Mouse (Mus musculus) lung, adult 2 months (tissue): Measurements from ENCODE around the gene Hoxc13. TPM values are rescaled to one million over a fixed set of nuclear protein-coding genes. Genes with fewer than 3 reads are reported as not detected.

Source experiments
- DNase-seq: peaks from one replicate; pipeline ENCODE4 v3.0.0; 2022
- H3K4me1 ChIP-seq: fragments of 200-500 bp; 2 replicates; pipeline ENCODE4 v1.6.1; 2011; ENCODE audit warnings: low read length; ENCODE audit not compliant: control insufficient read depth, insufficient read depth
- H3K4me3 ChIP-seq: fragments of 200-500 bp; replicated peaks from 2 replicates; pipeline ENCODE3; 2011; ENCODE audit warnings: low read depth, mild to moderate bottlenecking, control low read depth, low read length; ENCODE audit errors: extremely low read depth
- CTCF ChIP-seq: fragments of 200-500 bp; IDR thresholded peaks from 2 replicates; pipeline ENCODE4 v1.5.1; 2011; ENCODE audit warnings: mild to moderate bottlenecking, low read length, control low read depth; ENCODE audit not compliant: insufficient read depth
- POLR2A ChIP-seq: fragments of 200-500 bp; IDR thresholded peaks from 2 replicates; pipeline ENCODE4 v1.6.1; 2011; ENCODE audit warnings: low read depth, mild to moderate bottlenecking, control low read depth, low read length, borderline replicate concordance; ENCODE audit errors: extremely low read depth
- WGBS: fragments of 180-500 bp; shearing (Covaris S2); methylation state at CpG from one replicate; pipeline ENCODE4 v1.1.7; 2018; 5-methylcytosine and 5-hydroxymethylcytosine counted together
- polyA plus RNA-seq: library from polyadenylated mRNA; depleted of rRNA; stranded (reverse); fragments of >200 nt; gene quantifications from 2 replicates; pipeline ENCODE4 v1.2.3, GENCODE M21; 2012; rRNA removed

Hoxc13 gene
- polyA plus RNA-seq, 1 experiment: not detected

DNA sequence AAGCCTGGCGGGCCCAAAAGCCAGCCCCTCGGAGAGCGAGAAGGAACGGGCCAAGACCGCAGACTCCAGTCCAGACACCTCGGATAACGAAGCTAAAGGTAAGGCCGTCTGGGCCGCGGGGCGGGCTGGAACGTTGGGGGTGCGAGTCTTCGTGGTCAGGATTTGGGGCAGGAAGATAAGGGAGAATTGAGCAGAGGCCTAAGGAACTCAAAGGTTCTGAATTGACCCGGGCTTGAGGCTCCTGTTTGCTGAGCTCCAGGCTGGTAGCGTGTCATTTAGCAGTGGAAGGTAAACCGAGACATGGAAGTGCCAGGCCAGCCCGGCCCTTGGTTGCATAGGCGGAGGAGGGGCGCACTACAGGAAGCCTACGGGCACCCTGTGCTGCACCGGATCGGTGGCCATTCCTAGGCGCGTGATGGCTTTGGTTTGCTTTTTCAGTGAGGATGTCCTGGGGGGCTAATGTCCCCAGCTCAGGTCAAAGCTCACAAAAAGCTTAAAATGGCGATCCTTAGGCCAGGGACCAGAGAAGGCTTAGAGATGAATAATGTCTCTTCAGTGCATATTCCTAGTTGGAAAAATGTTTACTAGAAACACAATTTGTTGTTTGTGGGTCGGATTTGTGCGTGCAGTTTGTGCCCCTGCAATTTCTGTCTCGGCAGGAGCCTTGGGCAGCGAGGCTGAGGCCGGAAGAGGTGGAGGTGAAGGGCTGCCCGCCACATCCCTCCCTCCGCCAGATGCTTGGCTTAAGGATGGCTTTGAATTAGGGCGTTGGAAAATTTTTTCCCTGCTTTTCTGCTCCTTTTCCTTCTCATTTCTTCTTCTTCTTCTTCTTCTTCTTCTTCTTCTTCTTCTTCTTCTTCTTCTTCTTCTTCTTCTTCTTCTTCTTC, 46.9 kb downstream of the Hoxc13 start:
- no peak for DNase-seq
- Histone ChIP-seq H3K4me3 (no peak overlapping the region), H3K4me1 (0 out of 2 replicates have a peak, but pooled peaks cover 2% of the 10 kb centered on the region)
- WGBS: 6% methylated on average over 34 of the region's 34 CpGs
- TF ChIP-seq CTCF (no peak), POLR2A (no peak)

DNA sequence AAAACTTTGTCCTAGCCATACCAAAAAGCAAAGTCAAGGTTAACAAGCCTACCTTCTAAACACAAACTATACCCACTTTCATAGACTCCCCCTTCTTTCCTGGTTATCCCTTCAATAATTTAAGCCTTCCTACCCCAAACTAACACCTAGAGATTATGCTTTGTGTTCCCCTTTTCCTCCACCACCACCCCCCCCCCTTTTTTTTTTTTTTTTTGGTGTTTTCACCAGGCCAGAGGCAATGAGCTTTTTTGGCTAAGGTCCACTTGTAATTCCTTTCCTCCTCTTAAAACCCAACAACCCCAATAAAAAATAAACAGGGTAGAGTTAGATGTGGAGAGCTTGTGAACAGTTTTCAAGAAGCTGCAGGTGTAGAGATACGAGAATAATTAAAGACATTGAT, 48.4 kb downstream of the Hoxc13 start:
- no peak for DNase-seq
- Histone ChIP-seq H3K4me3 (no peak overlapping the region), H3K4me1 (no peaks in the 10 kb centered on the region)
- 32% methylated on average over 1 of the region's 1 CpGs for WGBS
- no peak for TF ChIP-seq POLR2A
- TF ChIP-seq CTCF: no peak

DNA sequence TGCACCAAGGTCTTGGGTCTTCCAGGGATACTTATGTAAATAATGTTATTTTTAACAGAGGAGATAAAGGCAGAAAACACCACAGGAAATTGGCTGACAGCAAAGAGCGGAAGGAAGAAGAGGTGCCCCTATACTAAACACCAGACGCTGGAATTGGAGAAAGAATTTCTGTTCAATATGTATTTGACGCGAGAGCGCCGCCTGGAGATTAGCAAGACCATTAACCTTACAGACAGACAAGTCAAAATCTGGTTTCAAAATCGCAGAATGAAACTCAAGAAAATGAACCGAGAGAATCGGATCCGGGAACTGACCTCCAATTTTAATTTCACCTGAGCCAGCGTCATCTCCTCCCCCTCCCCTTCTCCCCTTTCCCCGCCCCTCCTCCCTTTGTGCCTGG, 49.8 kb downstream of the Hoxc13 start:
- TF ChIP-seq CTCF: no peak
- no peak for TF ChIP-seq POLR2A
- WGBS: 3% methylated on average over 12 of the region's 12 CpGs
- no peaks in the 10 kb centered on the region for H3K4me1 ChIP-seq
- no peak overlapping the region for H3K4me3 ChIP-seq
- DNase-seq: no peak

DNA sequence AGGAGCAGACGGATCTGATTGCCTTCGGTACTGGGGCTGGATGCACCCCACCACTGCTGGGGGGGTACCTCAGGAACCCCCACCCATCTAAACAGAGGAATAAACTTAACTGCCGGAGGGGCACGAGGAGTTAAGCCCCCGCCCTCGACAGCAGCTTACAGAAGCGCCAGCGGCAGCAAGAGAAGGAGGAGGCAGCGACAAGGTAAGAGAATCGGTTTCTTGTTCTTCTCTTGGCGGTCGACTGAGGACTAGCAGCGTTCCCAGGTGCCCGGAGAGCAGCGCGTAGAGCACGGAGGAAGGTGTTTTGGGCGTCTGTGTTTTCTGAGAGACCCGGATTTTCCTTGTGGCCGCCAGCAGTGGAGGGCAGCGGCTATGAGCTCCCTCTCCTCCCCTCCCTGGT, 51.4 kb downstream of the Hoxc13 start:
- TF ChIP-seq CTCF: no peak
- no peak for TF ChIP-seq POLR2A
- H3K4me1 ChIP-seq: peaks cover 4% of the 10 kb centered on the region; the same call in 1 of the 2 replicates
- no peak overlapping the region for H3K4me3 ChIP-seq
- no peak for DNase-seq
- WGBS: 2% methylated on average over 21 of the region's 21 CpGs

GRCm38 (mm10) chr15:102972753-102973152, 51.9 kb downstream of the Hoxc13 start:
- Histone ChIP-seq H3K4me1 (peaks cover 7% of the 10 kb centered on the region; the same call in 1 of the 2 replicates), H3K4me3 (no peak overlapping the region)
- WGBS: 3% methylated on average over 6 of the region's 6 CpGs
- no peak for DNase-seq
- TF ChIP-seq POLR2A (no peak), CTCF (no peak)

DNA sequence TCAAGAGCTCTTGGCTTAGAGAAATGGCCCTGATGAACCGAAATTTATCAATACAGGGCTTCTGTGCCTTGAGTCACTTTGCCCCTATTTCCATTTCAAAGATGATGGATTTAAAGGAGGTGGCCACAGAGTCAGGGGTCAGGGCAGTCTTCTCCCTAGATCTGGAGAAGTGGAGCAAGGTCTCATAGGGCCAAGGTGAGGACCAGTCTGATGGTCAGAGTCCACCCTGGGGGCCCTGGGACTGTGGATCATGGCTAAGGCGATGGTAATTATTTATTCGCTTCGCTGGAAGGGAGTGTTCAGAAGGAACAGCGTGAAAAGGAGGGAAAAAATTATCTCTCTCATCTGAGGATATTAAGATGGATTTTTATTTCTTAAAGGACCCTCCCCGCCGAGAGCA, 54.1 kb downstream of the Hoxc13 start:
- no peak for DNase-seq
- no peak for TF ChIP-seq POLR2A
- TF ChIP-seq CTCF: no peak
- no peak overlapping the region for H3K4me3 ChIP-seq
- 12% methylated on average over 7 of the region's 7 CpGs for WGBS
- H3K4me1 ChIP-seq: peaks cover 7% of the 10 kb centered on the region; the same call in 1 of the 2 replicates

DNA sequence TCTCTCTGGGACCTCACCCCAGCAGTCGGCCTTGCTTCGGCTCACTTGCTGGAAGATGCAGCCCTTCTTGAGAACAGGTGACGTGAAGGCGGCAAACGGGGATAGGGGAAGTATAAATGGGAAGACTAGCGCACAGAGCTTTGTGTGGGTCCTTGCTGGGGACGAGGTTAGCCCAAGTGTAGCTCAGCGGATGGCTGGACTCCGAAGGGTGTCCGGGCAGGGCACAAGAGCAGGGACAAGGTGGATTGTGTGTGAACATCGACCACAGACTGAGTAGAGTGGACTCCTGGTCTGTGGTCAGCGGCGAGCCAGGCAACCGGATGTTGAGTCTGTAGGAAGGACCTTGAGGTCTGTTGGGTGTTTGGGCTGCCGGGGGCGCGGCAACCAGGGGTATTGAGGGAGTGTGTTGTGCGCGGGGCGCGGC, 54.8 kb downstream of the Hoxc13 start:
- peak; percentile 2 for DNase-seq
- H3K4me3 ChIP-seq: no peak overlapping the region
- 5% methylated on average over 21 of the region's 21 CpGs for WGBS

GRCm38 (mm10) chr15:102976171-102976570, 55.3 kb downstream of the Hoxc13 start, which contains the start of gene Hoxc9:
Gene Hoxc9, plus strand, starts transcription at chr15:102976439.
- Histone ChIP-seq H3K4me3 (peak within 1 kb of the TSS; percentile 51), H3K4me1 (peaks cover 7% of the 10 kb centered on the region; the same call in 1 of the 2 replicates)
- WGBS: under 1% methylated on average over 17 of the region's 20 CpGs
- no peak for DNase-seq
- no peak for TF ChIP-seq POLR2A
- no peak for TF ChIP-seq CTCF

More for the DNA sequence above, 54.8 kb downstream of the Hoxc13 start:
- peaks cover 7% of the 10 kb centered on the region; the same call in 1 of the 2 replicates for H3K4me1 ChIP-seq
- TF ChIP-seq CTCF: no peak
- no peak for TF ChIP-seq POLR2A

- Histone ChIP-seq H3K4me1 (peaks cover 7% of the 10 kb centered on the region; the same call in 1 of the 2 replicates), H3K4me3 (peak overlapping the region; percentile 51)
- WGBS: 3% methylated on average over 37 of the region's 37 CpGs
- DNase-seq: no peak
- TF ChIP-seq POLR2A (no peak), CTCF (no peak)
Measured at GRCm38 (mm10) chr15:102976631-102977422, 55.9 kb downstream of the Hoxc13 start.

- no peak for DNase-seq
- peak overlapping the region; percentile 51 for H3K4me3 ChIP-seq
- 10% methylated on average over 15 of the region's 16 CpGs for WGBS
- H3K4me1 ChIP-seq: peaks cover 7% of the 10 kb centered on the region; the same call in 1 of the 2 replicates
- TF ChIP-seq POLR2A (no peak), CTCF (no peak)
Measured at GRCm38 (mm10) chr15:102977423-102977974, 56.6 kb downstream of the Hoxc13 start.

Other genes with a start within 250 kb of the Hoxc13 start
- gene Atp5g2, start 248.8 kb upstream of the Hoxc13 start, polyA plus RNA-seq: 250 and 262 TPM in 2 replicates
- gene Calcoco1, start 198.9 kb upstream of the Hoxc13 start, polyA plus RNA-seq: 76.5 and 105 TPM in 2 replicates
- gene Hoxc12, start 15.7 kb downstream of the Hoxc13 start, polyA plus RNA-seq: not detected in 2 replicates
- gene Hoxc11, start 33.3 kb downstream of the Hoxc13 start, polyA plus RNA-seq: not detected in 2 replicates
- gene Hoxc10, start 45.7 kb downstream of the Hoxc13 start, polyA plus RNA-seq: not detected in 2 replicates
- gene Hoxc5, start 46.3 kb downstream of the Hoxc13 start, polyA plus RNA-seq: 0.36 and 1.6 TPM in 2 replicates
- not detected in 2 replicates for gene Hoxc9, start 55.3 kb downstream of the Hoxc13 start, polyA plus RNA-seq
- gene Hoxc8, start 69.5 kb downstream of the Hoxc13 start, polyA plus RNA-seq: not detected in 2 replicates
- gene Hoxc6, start 77.2 kb downstream of the Hoxc13 start, polyA plus RNA-seq: 0.34 TPM in 1 of 2 replicates, not detected in the other
- gene Hoxc4, start 97.8 kb downstream of the Hoxc13 start, polyA plus RNA-seq: 0.31 and 1.1 TPM in 2 replicates
- 16.5 and 18.1 TPM in 2 replicates for gene Smug1, start 246.0 kb downstream of the Hoxc13 start, polyA plus RNA-seq